Mouse (Mus musculus) lung, embryonic 14.5 days (tissue): ENCODE measurements around the gene Gsdma2. TPM values are rescaled to one million over a fixed set of nuclear protein-coding genes. Genes with fewer than 3 reads are reported as not detected.
"Not testable (repeated sequence)": the region's sequence is repeated elsewhere in the genome, so short reads cannot be mapped to it uniquely, and the experiment has no call there.

ENCODE experiments used
- ATAC-seq: fragments of 200-750 bp; cut with Nextera tagmentation; 2 replicates; pipeline ENCODE4 v1.8.0; 2017; ENCODE audit warnings: mild to moderate bottlenecking, moderate TSS enrichment, moderate library complexity; ENCODE audit not compliant: insufficient read depth
- DNase-seq: peaks from one replicate; pipeline ENCODE4 v3.0.0-alpha.2; 2015
- H3K27ac ChIP-seq: fragments of 300-500 bp; sonication (generic); 2 replicates; pipeline ENCODE4 v1.5.1; 2014; ENCODE audit warnings: low read depth, mild to moderate bottlenecking, moderate library complexity
- H3K27me3 ChIP-seq: fragments of 300-500 bp; sonication (generic); 2 replicates; pipeline ENCODE4 v1.6.1; 2014; ENCODE audit warnings: low read length, control low read depth; ENCODE audit not compliant: insufficient read depth
- H3K36me3 ChIP-seq: fragments of 300-500 bp; sonication (generic); 2 replicates; pipeline ENCODE4 v1.6.1; 2014; ENCODE audit warnings: control low read depth; ENCODE audit not compliant: insufficient read depth
- H3K4me1 ChIP-seq: fragments of 300-500 bp; sonication (generic); 2 replicates; pipeline ENCODE4 v1.6.1; 2014; ENCODE audit warnings: antibody characterized with exemption, control low read depth; ENCODE audit not compliant: insufficient read depth
- H3K4me2 ChIP-seq: fragments of 300-500 bp; sonication (generic); 2 replicates; pipeline ENCODE4 v1.6.1; 2014; ENCODE audit warnings: mild to moderate bottlenecking
- H3K4me3 ChIP-seq: fragments of 300-500 bp; sonication (generic); 2 replicates; pipeline ENCODE4 v1.5.1; 2014; ENCODE audit warnings: low read depth, low read length
- H3K9ac ChIP-seq: fragments of 300-500 bp; sonication (generic); 2 replicates; pipeline ENCODE4 v1.6.1; 2014
- H3K9me3 ChIP-seq: fragments of 300-500 bp; sonication (generic); 2 replicates; pipeline ENCODE4 v1.6.1; 2016; ENCODE audit warnings: low read depth, low read length, control low read depth
- CTCF ChIP-seq: IDR thresholded peaks from 2 replicates; pipeline ENCODE4 v1.5.1; 2016; ENCODE audit warnings: antibody characterized with exemption, low read depth
- WGBS: fragments of 180-500 bp; shearing (Covaris S2); extraction: QIAGEN DNeasy Blood & Tissue Kit; methylation state at CpG from one replicate; pipeline ENCODE4 v1.1.7; 2014; 5-methylcytosine and 5-hydroxymethylcytosine counted together
- polyA plus RNA-seq: library from polyadenylated mRNA; unstranded; fragments of >200 nt; fragmentation: Nextera tagmentation; extraction: Ambion mirVana; gene quantifications from 2 replicates; pipeline ENCODE4 v1.2.1, GENCODE M21; 2014

Gene Gsdma2
- polyA plus RNA-seq, 1 experiment from 2014 or later, result not detected

GRCm38 (mm10) chr11:98664091-98664490 lies 17.5 kb downstream of the Gsdma2 start, which contains the start of gene Gsdma:
Gene Gsdma (plus strand): TSS chr11:98664351.
- no peaks in the 10 kb centered on the region for H3K4me1 ChIP-seq
- H3K27me3 ChIP-seq, result 0 out of 2 replicates have a peak, but pooled peaks cover 3% of the 10 kb centered on the region
- 25% methylated on average over 4 of the region's 4 CpGs for WGBS
- no peak for ATAC-seq
- H3K36me3 ChIP-seq, result no peaks in the 10 kb centered on the region
- no peak within 1 kb of the TSS for H3K4me3 ChIP-seq
- H3K4me2 ChIP-seq, result no peak within 1 kb of the TSS
- H3K9me3 ChIP-seq, result no peaks in the 10 kb centered on the region
- H3K9ac ChIP-seq, result no peak within 1 kb of the TSS
- TF ChIP-seq CTCF, result no peak
- no peak for DNase-seq
- H3K27ac ChIP-seq, result no peak within 1 kb of the TSS

- no peak for ATAC-seq
- Histone ChIP-seq H3K9ac (no peak overlapping the region), H3K36me3 (no peaks in the 10 kb centered on the region), H3K4me3 (no peak overlapping the region), H3K4me1 (no peaks in the 10 kb centered on the region), H3K4me2 (no peak overlapping the region), H3K27ac (no peak overlapping the region), H3K27me3 (0 out of 2 replicates have a peak, but pooled peaks cover 3% of the 10 kb centered on the region), H3K9me3 (no peaks in the 10 kb centered on the region)
- 40% methylated on average over 2 of the region's 2 CpGs for WGBS
- no peak for TF ChIP-seq CTCF
- DNase-seq, result no peak
Observed at GRCm38 (mm10) chr11:98668984-98669383, 22.4 kb downstream of the Gsdma2 start.

DNA sequence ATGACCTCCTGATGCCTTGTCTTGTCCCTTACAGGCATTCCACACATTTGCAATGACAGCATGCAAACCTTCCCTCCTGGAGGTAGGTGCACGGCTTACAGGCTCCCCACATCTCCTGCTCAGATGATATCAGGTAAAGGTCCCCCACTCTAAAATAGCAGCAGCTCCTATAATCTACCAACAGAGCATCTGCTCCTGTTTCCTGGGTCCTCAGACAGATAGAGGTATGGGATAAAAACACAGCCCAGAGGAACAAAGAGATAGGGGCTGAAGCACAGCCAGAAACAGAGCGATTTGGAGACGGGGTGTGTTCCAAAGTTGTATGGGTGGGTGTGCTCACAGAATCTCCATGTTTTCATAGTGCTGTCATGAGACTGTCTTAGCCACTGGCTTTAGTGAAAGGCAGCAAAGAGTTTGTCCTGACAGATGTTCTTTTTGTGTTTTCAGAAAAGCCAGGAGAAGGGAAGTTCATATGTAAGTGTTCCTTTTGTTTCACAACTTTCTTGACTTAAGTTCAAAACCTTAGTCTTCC lies 24.8 kb downstream of the Gsdma2 start:
- DNase-seq (no peak), ATAC-seq (no peak)
- no peaks in the 10 kb centered on the region for H3K9me3 ChIP-seq
- no peaks in the 10 kb centered on the region for H3K4me1 ChIP-seq
- 0 out of 2 replicates have a peak, but pooled peaks cover 3% of the 10 kb centered on the region for H3K27me3 ChIP-seq
- H3K27ac ChIP-seq, result no peak overlapping the region
- no peak overlapping the region for H3K9ac ChIP-seq
- WGBS, result 57% methylated on average over 3 of the region's 3 CpGs
- no peak overlapping the region for H3K4me2 ChIP-seq
- H3K36me3 ChIP-seq, result no peaks in the 10 kb centered on the region
- no peak for TF ChIP-seq CTCF
- H3K4me3 ChIP-seq, result no peak overlapping the region

DNA sequence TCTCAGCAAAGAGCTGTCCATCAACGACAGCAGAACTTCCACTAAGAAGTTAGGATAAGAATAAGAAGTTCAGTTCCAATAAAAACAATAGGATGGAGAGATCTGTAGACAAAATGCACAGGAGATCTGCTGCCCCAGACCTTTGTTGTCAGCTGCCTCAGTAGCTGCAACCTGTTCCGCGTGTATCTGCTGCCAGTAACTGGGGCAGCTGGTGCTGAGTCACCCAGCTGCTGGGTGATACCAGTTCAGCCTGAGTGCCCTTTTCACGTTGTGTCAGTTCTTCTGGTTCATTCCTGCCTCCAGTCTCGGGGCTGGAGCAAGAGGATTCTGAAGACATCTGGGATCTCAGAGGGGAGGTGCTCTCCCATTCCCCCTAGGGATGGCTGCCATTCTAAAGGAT lies 25.3 kb downstream of the Gsdma2 start:
- Histone ChIP-seq H3K4me1 (no peaks in the 10 kb centered on the region), H3K9me3 (no peaks in the 10 kb centered on the region), H3K27me3 (0 out of 2 replicates have a peak, but pooled peaks cover 3% of the 10 kb centered on the region), H3K36me3 (no peaks in the 10 kb centered on the region), H3K4me2 (no peak overlapping the region), H3K4me3 (no peak overlapping the region), H3K27ac (no peak overlapping the region), H3K9ac (no peak overlapping the region)
- DNase-seq, result no peak
- ATAC-seq, result no peak
- no peak for TF ChIP-seq CTCF
- 53% methylated on average over 5 of the region's 5 CpGs for WGBS

- no peak overlapping the region for H3K9ac ChIP-seq
- H3K9me3 ChIP-seq, result no peaks in the 10 kb centered on the region
- H3K27me3 ChIP-seq, result 0 out of 2 replicates have a peak, but pooled peaks cover 3% of the 10 kb centered on the region
- ATAC-seq, result no peak
- H3K27ac ChIP-seq, result no peak overlapping the region
- no peaks in the 10 kb centered on the region for H3K36me3 ChIP-seq
- no peak overlapping the region for H3K4me2 ChIP-seq
- no peaks in the 10 kb centered on the region for H3K4me1 ChIP-seq
- H3K4me3 ChIP-seq, result no peak overlapping the region
- DNase-seq, result no peak
- 75% methylated on average over 5 of the region's 5 CpGs for WGBS
- TF ChIP-seq CTCF, result no peak
Observed at GRCm38 (mm10) chr11:98672482-98672881, 25.9 kb downstream of the Gsdma2 start.

DNA sequence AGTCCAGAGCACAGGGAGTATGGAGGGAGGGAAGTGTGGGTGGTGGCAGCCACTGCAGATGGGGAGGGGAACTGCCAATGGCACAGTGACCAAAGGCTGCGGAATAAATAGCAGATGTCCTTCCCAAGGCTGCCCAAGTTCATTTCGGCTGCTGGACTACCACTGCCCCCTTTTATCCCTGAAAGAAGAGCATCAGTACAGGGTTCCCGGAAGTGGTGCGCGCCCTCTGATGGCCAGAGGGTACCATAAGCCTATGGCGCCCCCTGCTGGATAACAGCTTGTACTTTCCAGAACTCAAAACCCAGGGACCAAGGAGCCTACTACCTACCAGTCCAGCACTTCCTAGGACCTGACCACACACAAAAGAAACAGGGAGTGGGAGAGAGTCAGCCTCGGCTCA lies 26.6 kb downstream of the Gsdma2 start:
- not testable (repeated sequence) for H3K9ac ChIP-seq, H3K9me3 ChIP-seq, H3K4me3 ChIP-seq, H3K27me3 ChIP-seq, H3K4me2 ChIP-seq, H3K27ac ChIP-seq, H3K36me3 ChIP-seq, H3K4me1 ChIP-seq
- ATAC-seq (peak; percentile 56), DNase-seq (peak; percentile 77)
- WGBS, result 5% methylated on average over 6 of the region's 7 CpGs
- peak; percentile 67 for TF ChIP-seq CTCF

DNA sequence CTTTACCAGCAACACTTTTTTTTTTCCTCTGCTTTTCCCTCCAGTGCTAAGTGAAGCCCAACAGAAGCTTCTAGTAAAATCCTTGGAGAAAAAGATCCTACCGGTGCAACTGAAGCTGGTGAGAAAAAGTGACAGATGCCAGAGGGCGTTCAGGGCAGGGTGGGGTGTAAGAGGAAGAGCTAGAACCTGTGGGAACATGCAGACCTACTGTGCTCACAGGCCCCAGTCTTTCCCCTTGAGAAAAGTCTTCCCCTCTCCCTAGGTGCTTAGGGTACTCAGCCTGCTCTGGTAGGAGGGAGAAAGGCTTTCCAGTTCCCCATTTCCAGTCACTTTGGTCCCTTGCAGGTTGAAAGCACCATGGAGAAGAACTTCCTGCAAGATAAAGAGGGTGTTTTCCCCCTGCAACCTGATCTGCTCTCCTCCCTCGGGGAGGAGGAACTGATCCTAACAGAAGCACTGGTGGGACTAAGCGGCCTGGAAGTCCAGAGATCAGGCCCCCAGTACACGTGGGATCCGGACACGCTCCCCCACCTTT lies 29.3 kb downstream of the Gsdma2 start:
- H3K36me3 ChIP-seq, result no peaks in the 10 kb centered on the region
- no peak overlapping the region for H3K9ac ChIP-seq
- WGBS, result 35% methylated on average over 7 of the region's 7 CpGs
- H3K4me3 ChIP-seq, result no peak overlapping the region
- TF ChIP-seq CTCF, result no peak
- H3K4me2 ChIP-seq, result no peak overlapping the region
- DNase-seq (no peak), ATAC-seq (no peak)
- no peaks in the 10 kb centered on the region for H3K9me3 ChIP-seq
- H3K27me3 ChIP-seq, result no peaks in the 10 kb centered on the region
- H3K27ac ChIP-seq, result no peak overlapping the region
- H3K4me1 ChIP-seq, result no peaks in the 10 kb centered on the region
